Mouse (Mus musculus): ENCODE results near the gene H2-M5.

DNA sequence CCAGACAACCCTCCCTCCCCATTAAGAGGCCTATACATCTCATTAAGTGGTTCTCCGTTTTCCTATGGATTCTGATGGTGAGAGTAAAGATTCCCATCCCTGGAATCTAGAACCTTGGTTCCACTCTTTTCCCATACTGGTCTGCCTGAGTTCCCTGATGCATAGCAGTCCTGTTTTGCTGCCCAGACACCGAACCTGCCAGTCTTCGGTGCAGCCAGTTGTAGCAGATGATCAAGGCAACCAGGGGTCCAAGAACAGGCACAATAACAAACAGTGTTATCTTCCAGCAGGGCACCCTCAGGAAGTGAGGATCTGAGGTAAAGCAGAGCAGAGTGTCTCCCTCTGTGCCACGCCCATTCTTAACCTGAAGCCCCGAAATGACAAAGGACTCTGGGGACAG is 22.8 kb upstream of the H2-M5 start:
- TF ChIP-seq CTCF (IDR thresholded peaks at IDR 0.05; ENCODE audit: borderline replicate concordance, extremely low read depth, insufficient read depth, insufficient read length) (no peak), POLR2A (IDR thresholded peaks at IDR 0.05; ENCODE audit: borderline replicate concordance, extremely low read depth, insufficient read depth, insufficient read length, poor library complexity, severe bottlenecking) (no peak)

All from brain, embryonic 14.5 days (tissue).